Mouse (Mus musculus): ENCODE data around the gene Nfyc. TPM values are rescaled to one million over a fixed set of nuclear protein-coding genes. Genes with fewer than 3 reads are reported as not detected.

Nfyc gene
- total and polyA plus RNA-seq, 2 experiments from 2014 or later, result 60.5 to 87.8 TPM

- Histone ChIP-seq H3K27me3 (ENCODE audit: insufficient read depth, low read length) (0 out of 2 replicates have a peak, but pooled peaks cover 3% of the 10 kb centered on the region), H3K4me2 (ENCODE audit: low read depth, low read length, poor library complexity, severe bottlenecking) (no peak overlapping the region), H3K4me3 (ENCODE audit: low read depth, low read length) (no peak overlapping the region), H3K9ac (replicated peaks; ENCODE audit: low read length, poor library complexity, severe bottlenecking) (no peak overlapping the region), H3K27ac (ENCODE audit: low read depth, low read length) (no peak overlapping the region), H3K9me3 (ENCODE audit: low read length) (no peaks in the 10 kb centered on the region), H3K4me1 (ENCODE audit: insufficient read depth, low read length) (peaks cover 6% of the 10 kb centered on the region; the same call in 1 of the 2 replicates), H3K36me3 (ENCODE audit: insufficient read depth, low read length) (no peaks in the 10 kb centered on the region)
- ATAC-seq (ENCODE audit: low FRiP score) (no peak), DNase-seq (ENCODE audit: low spot score) (peak; percentile 55)
- no peak for TF ChIP-seq CTCF (IDR thresholded peaks at IDR 0.05)
- WGBS, result 65% methylated on average over 6 of the region's 6 CpGs
Measured at GRCm38 (mm10) chr4:120713856-120714497, 117.4 kb downstream of the Nfyc start.

- Histone ChIP-seq H3K9ac (replicated peaks; ENCODE audit: low read length, poor library complexity, severe bottlenecking) (no peak overlapping the region), H3K9me3 (ENCODE audit: low read length) (no peaks in the 10 kb centered on the region), H3K4me3 (ENCODE audit: low read depth, low read length) (no peak overlapping the region), H3K36me3 (ENCODE audit: insufficient read depth, low read length) (no peaks in the 10 kb centered on the region), H3K27me3 (ENCODE audit: insufficient read depth, low read length) (no peaks in the 10 kb centered on the region), H3K27ac (ENCODE audit: low read depth, low read length) (no peak overlapping the region), H3K4me2 (ENCODE audit: low read depth, low read length, poor library complexity, severe bottlenecking) (no peak overlapping the region), H3K4me1 (ENCODE audit: insufficient read depth, low read length) (peaks cover 6% of the 10 kb centered on the region; the same call in 1 of the 2 replicates)
- ATAC-seq (ENCODE audit: low FRiP score) (no peak), DNase-seq (ENCODE audit: low spot score) (peak; percentile 40)
- no peak for TF ChIP-seq CTCF (IDR thresholded peaks at IDR 0.05)
- 78% methylated on average over 6 of the region's 6 CpGs for WGBS
Measured at GRCm38 (mm10) chr4:120713021-120713420, 118.4 kb downstream of the Nfyc start.

GRCm38 (mm10) chr4:120712236-120712635 lies 119.1 kb downstream of the Nfyc start:
- H3K4me1 ChIP-seq (ENCODE audit: insufficient read depth, low read length), result peaks cover 6% of the 10 kb centered on the region; the same call in 1 of the 2 replicates
- no peak overlapping the region for H3K9ac ChIP-seq (replicated peaks; ENCODE audit: low read length, poor library complexity, severe bottlenecking)
- H3K9me3 ChIP-seq (ENCODE audit: low read length), result no peaks in the 10 kb centered on the region
- H3K27me3 ChIP-seq (ENCODE audit: insufficient read depth, low read length), result no peaks in the 10 kb centered on the region
- 64% methylated on average over 12 of the region's 12 CpGs for WGBS
- DNase-seq (ENCODE audit: low spot score), result no peak
- TF ChIP-seq CTCF (IDR thresholded peaks at IDR 0.05), result no peak
- H3K27ac ChIP-seq (ENCODE audit: low read depth, low read length), result no peak overlapping the region
- no peaks in the 10 kb centered on the region for H3K36me3 ChIP-seq (ENCODE audit: insufficient read depth, low read length)
- ATAC-seq (ENCODE audit: low FRiP score), result no peak
- no peak overlapping the region for H3K4me2 ChIP-seq (ENCODE audit: low read depth, low read length, poor library complexity, severe bottlenecking)
- H3K4me3 ChIP-seq (ENCODE audit: low read depth, low read length), result no peak overlapping the region

MicroRNA genes within 50 kb of the gene (microRNA counts, 519-probe panel; counts per million panel counts)
- microRNA mmu-miR-30e, result 3,475 counts per million, percentile 74 among the panel's probes with 10 or more counts

Small RNAs within 50 kb of the gene (microRNA-seq; reads per million reads assigned to microRNA genes)
- gene Gm23936 (ENCODE audit: borderline number of aligned reads), result not detected
- 69.7 reads per million, percentile 40 among the genes with 10 or more reads in this experiment for gene Mir30c-1 (ENCODE audit: borderline number of aligned reads)
- not detected for gene Mir30e (ENCODE audit: borderline number of aligned reads)
- gene Mir30f (ENCODE audit: borderline number of aligned reads), result not detected

Other genes starting within 250 kb of the Nfyc start
- not detected in 2 replicates for gene Gm8439, start 242.8 kb downstream of the Nfyc start, total RNA-seq (2014; rRNA removed)
- not detected in 2 replicates for gene Gm8439, start 242.8 kb downstream of the Nfyc start, polyA plus RNA-seq (2015; fragmentation: Nextera tagmentation; extraction: Ambion mirVana)
- 5.2 and 9.7 TPM in 2 replicates for gene Cited4, start 165.0 kb downstream of the Nfyc start, total RNA-seq (2014; rRNA removed)
- 6.6 and 7.5 TPM in 2 replicates for gene Cited4, start 165.0 kb downstream of the Nfyc start, polyA plus RNA-seq (2015; fragmentation: Nextera tagmentation; extraction: Ambion mirVana)
- gene Kcnq4, start 83.0 kb downstream of the Nfyc start, total RNA-seq (2014; rRNA removed), result 8.2 and 9.8 TPM in 2 replicates
- gene Kcnq4, start 83.0 kb downstream of the Nfyc start, polyA plus RNA-seq (2015; fragmentation: Nextera tagmentation; extraction: Ambion mirVana), result 4.2 and 4.6 TPM in 2 replicates
- gene Rims3, start 23.2 kb upstream of the Nfyc start, total RNA-seq (2014; rRNA removed), result 131 and 140 TPM in 2 replicates
- gene Rims3, start 23.2 kb upstream of the Nfyc start, polyA plus RNA-seq (2015; fragmentation: Nextera tagmentation; extraction: Ambion mirVana), result 34.6 and 37.1 TPM in 2 replicates
- 11.1 and 13.6 TPM in 2 replicates for gene Exo5, start 93.4 kb upstream of the Nfyc start, total RNA-seq (2014; rRNA removed)
- 13.4 and 14.5 TPM in 2 replicates for gene Exo5, start 93.4 kb upstream of the Nfyc start, polyA plus RNA-seq (2015; fragmentation: Nextera tagmentation; extraction: Ambion mirVana)
- 2.1 and 2.9 TPM in 2 replicates for gene Zfp69, start 120.1 kb upstream of the Nfyc start, total RNA-seq (2014; rRNA removed)
- 3.9 and 4.8 TPM in 2 replicates for gene Zfp69, start 120.1 kb upstream of the Nfyc start, polyA plus RNA-seq (2015; fragmentation: Nextera tagmentation; extraction: Ambion mirVana)
- gene Smap2, start 185.7 kb upstream of the Nfyc start, total RNA-seq (2014; rRNA removed), result 91.6 and 98.7 TPM in 2 replicates
- gene Smap2, start 185.7 kb upstream of the Nfyc start, polyA plus RNA-seq (2015; fragmentation: Nextera tagmentation; extraction: Ambion mirVana), result 42.7 and 45.5 TPM in 2 replicates
- gene Col9a2, start 207.8 kb upstream of the Nfyc start, total RNA-seq (2014; rRNA removed), result 38.4 and 68.5 TPM in 2 replicates
- gene Col9a2, start 207.8 kb upstream of the Nfyc start, polyA plus RNA-seq (2015; fragmentation: Nextera tagmentation; extraction: Ambion mirVana), result 18.2 and 19.7 TPM in 2 replicates

All from midbrain, postnatal 0 days (tissue).